Mouse (Mus musculus) ES-Bruce4 (cell line): ENCODE measurements around the gene Arhgap28.

ENCODE experiments used
- CTCF ChIP-seq: IDR thresholded peaks from one replicate; pipeline ENCODE4 v1.8.1; 2011; ENCODE audit warnings: low read depth, low read length
- EP300 ChIP-seq: IDR thresholded peaks from 2 replicates; pipeline ENCODE4 v1.6.1; 2011; ENCODE audit warnings: low read depth, low read length; ENCODE audit not compliant: insufficient read depth
- POLR2A ChIP-seq: IDR thresholded peaks from one replicate; pipeline ENCODE4 v1.8.1; 2011; ENCODE audit warnings: low read length; ENCODE audit not compliant: insufficient read depth

- TF ChIP-seq CTCF, result no peak
- TF ChIP-seq POLR2A, result no peak
- TF ChIP-seq EP300, result no peak
Measured at GRCm38 (mm10) chr17:67930467-67930866, 73.5 kb downstream of the Arhgap28 start.
